Mouse (Mus musculus) olfactory bulb, adult 2 months (tissue): ENCODE results near the gene Fbl. TPM values are rescaled to one million over a fixed set of nuclear protein-coding genes. Genes with fewer than 3 reads are reported as not detected.
A peak's percentile ranks its signal among the peaks of the same experiment; 100 is the strongest.
"Not testable (repeated sequence)": the region's sequence is repeated elsewhere in the genome, so short reads cannot be mapped to it uniquely, and the experiment has no call there.

Experiments
- H3K27ac ChIP-seq: fragments of 200-500 bp; 2 replicates; pipeline ENCODE4 v1.5.1; 2012; ENCODE audit warnings: low read depth, low read length; ENCODE audit not compliant: insufficient read depth
- H3K4me1 ChIP-seq: fragments of 200-500 bp; 2 replicates; pipeline ENCODE4 v1.6.1; 2012; ENCODE audit warnings: low read length; ENCODE audit not compliant: control insufficient read depth, insufficient read depth
- H3K4me3 ChIP-seq: fragments of 200-500 bp; 2 replicates; pipeline ENCODE4 v1.5.1; 2012; ENCODE audit warnings: mild to moderate bottlenecking, low read depth, low read length, moderate library complexity; ENCODE audit not compliant: insufficient read depth
- CTCF ChIP-seq: fragments of 200-500 bp; IDR thresholded peaks from 2 replicates; pipeline ENCODE4 v1.5.1; 2012; ENCODE audit warnings: low read depth, mild to moderate bottlenecking, low read length, moderate library complexity; ENCODE audit not compliant: insufficient read depth
- POLR2A ChIP-seq: fragments of 200-500 bp; IDR thresholded peaks from 2 replicates; pipeline ENCODE4 v1.6.1; 2012; ENCODE audit warnings: mild to moderate bottlenecking, low read depth, low read length, moderate library complexity; ENCODE audit not compliant: insufficient read depth
- WGBS: fragments of 180-500 bp; shearing (Covaris S2); methylation state at CpG from one replicate; pipeline ENCODE4 v1.1.7; 2018; 5-methylcytosine and 5-hydroxymethylcytosine counted together
- polyA plus RNA-seq: library from polyadenylated mRNA; stranded (reverse); fragments of >200 nt; gene quantifications from 2 replicates; pipeline ENCODE4 v1.2.4, GENCODE M21; 2012; ENCODE audit warnings: low replicate concordance; ENCODE audit not compliant: missing spikeins, insufficient read depth, insufficient read length

Fbl gene
- polyA plus RNA-seq = not detected in 2 replicates

GRCm38 (mm10) chr7:28169489-28170422, at the start of gene Fbl:
Gene Fbl, plus strand, starts transcription at chr7:28169710.
- TF ChIP-seq CTCF = no peak
- peak; percentile 58; the same call in 1 of the 2 replicates for TF ChIP-seq POLR2A
- WGBS = under 1% methylated on average over 80 of the region's 80 CpGs
- Histone ChIP-seq H3K27ac (peak within 1 kb of the TSS; percentile 82), H3K4me3 (peak within 1 kb of the TSS; percentile 97), H3K4me1 (peaks cover 6% of the 10 kb centered on the region; the same call in 1 of the 2 replicates)

- TF ChIP-seq CTCF (no peak), POLR2A (no peak)
- Histone ChIP-seq H3K27ac (no peak within 1 kb of the TSS), H3K4me3 (no peak within 1 kb of the TSS), H3K4me1 (no peaks in the 10 kb centered on the region)
- WGBS = 79% methylated on average over 5 of the region's 5 CpGs
These were observed 40.3 kb upstream of the Fbl start, which contains the start of gene 9530053A07Rik for GRCm38 (mm10) chr7:28129166-28129565. Gene 9530053A07Rik, plus strand, starts transcription at chr7:28129466.

GRCm38 (mm10) chr7:28137613-28138012, 31.9 kb upstream of the Fbl start:
- 55% methylated on average over 5 of the region's 5 CpGs for WGBS
- H3K4me3 ChIP-seq = no peak overlapping the region
- no peaks in the 10 kb centered on the region for H3K4me1 ChIP-seq
- H3K27ac ChIP-seq = no peak overlapping the region
- TF ChIP-seq CTCF = no peak
- TF ChIP-seq POLR2A = no peak

GRCm38 (mm10) chr7:28148263-28148662, 21.2 kb upstream of the Fbl start:
- WGBS = 7% methylated on average over 3 of the region's 3 CpGs
- no peak overlapping the region for H3K27ac ChIP-seq
- TF ChIP-seq CTCF (peak; percentile 32; the same call in 1 of the 2 replicates), POLR2A (no peak)
- H3K4me3 ChIP-seq = no peak overlapping the region
- H3K4me1 ChIP-seq = no peaks in the 10 kb centered on the region

GRCm38 (mm10) chr7:28149841-28150240, 19.7 kb upstream of the Fbl start:
- TF ChIP-seq POLR2A (no peak), CTCF (no peak)
- H3K4me3 ChIP-seq = no peak overlapping the region
- no peaks in the 10 kb centered on the region for H3K4me1 ChIP-seq
- 80% methylated on average over 1 of the region's 1 CpGs for WGBS
- no peak overlapping the region for H3K27ac ChIP-seq

GRCm38 (mm10) chr7:28151584-28152221, 17.8 kb upstream of the Fbl start:
- TF ChIP-seq POLR2A = no peak
- peak; percentile 41; the same call in 1 of the 2 replicates for TF ChIP-seq CTCF
- Histone ChIP-seq H3K4me3 (no peak overlapping the region), H3K4me1 (no peaks in the 10 kb centered on the region), H3K27ac (no peak overlapping the region)
- 22% methylated on average over 13 of the region's 13 CpGs for WGBS

- H3K4me3 ChIP-seq, H3K4me1 ChIP-seq, H3K27ac ChIP-seq: not testable (repeated sequence)
- WGBS = 12% methylated on average over 5 of the region's 5 CpGs
These were observed 15.9 kb upstream of the Fbl start for GRCm38 (mm10) chr7:28153595-28153994.

GRCm38 (mm10) chr7:28159292-28159691, 10.2 kb upstream of the Fbl start:
- WGBS = 60% methylated on average over 6 of the region's 6 CpGs
- no peak overlapping the region for H3K4me3 ChIP-seq
- no peak overlapping the region for H3K27ac ChIP-seq
- TF ChIP-seq CTCF (no peak), POLR2A (no peak)
- no peaks in the 10 kb centered on the region for H3K4me1 ChIP-seq

GRCm38 (mm10) chr7:28159893-28160292, 9.6 kb upstream of the Fbl start:
- H3K27ac ChIP-seq = no peak overlapping the region
- no peak overlapping the region for H3K4me3 ChIP-seq
- 80% methylated on average over 3 of the region's 3 CpGs for WGBS
- TF ChIP-seq CTCF = no peak
- no peak for TF ChIP-seq POLR2A
- no peaks in the 10 kb centered on the region for H3K4me1 ChIP-seq
